Mouse (Mus musculus): Measurements from ENCODE around the gene Olfr1250. TPM values are rescaled to one million over a fixed set of nuclear protein-coding genes. Genes with fewer than 3 reads are reported as not detected.
"Not testable (repeated sequence)": the region's sequence is repeated elsewhere in the genome, so short reads cannot be mapped to it uniquely, and the experiment has no call there.

Olfr1250 gene
- not detected for total RNA-seq (2021)
- long read RNA-seq, experiment 1, result 0 reads
- long read RNA-seq, experiment 2, result 0 reads

GRCm38 (mm10) chr2:89661367-89661766, at the start of gene Olfr1250:
TSS of gene Olfr1250 (minus strand) at chr2:89661467.
- Histone ChIP-seq H3K27ac (no peak within 1 kb of the TSS), H3K4me3 (no peak within 1 kb of the TSS)
- TF ChIP-seq CTCF (IDR thresholded peaks at IDR 0.05), result no peak
- intact Hi-C loops (cut with DNase I), result loop anchor here (5.0 kb wide), 1 partner anchor 34 kb away; no protein-coding TSS in a partner anchor
- DNase-seq (ENCODE audit: extremely low spot score in 1 of 2, low spot score in 2 of 2), result no peak

- H3K4me3 ChIP-seq, result no peak overlapping the region
- no peak overlapping the region for H3K27ac ChIP-seq
- DNase-seq (ENCODE audit: extremely low spot score in 1 of 2, low spot score in 2 of 2), result no peak
- intact Hi-C loops (cut with DNase I), result no loop called here
- TF ChIP-seq CTCF (IDR thresholded peaks at IDR 0.05), result no peak
These were observed 30.7 kb upstream of the Olfr1250 start for GRCm38 (mm10) chr2:89691980-89692379.

DNA sequence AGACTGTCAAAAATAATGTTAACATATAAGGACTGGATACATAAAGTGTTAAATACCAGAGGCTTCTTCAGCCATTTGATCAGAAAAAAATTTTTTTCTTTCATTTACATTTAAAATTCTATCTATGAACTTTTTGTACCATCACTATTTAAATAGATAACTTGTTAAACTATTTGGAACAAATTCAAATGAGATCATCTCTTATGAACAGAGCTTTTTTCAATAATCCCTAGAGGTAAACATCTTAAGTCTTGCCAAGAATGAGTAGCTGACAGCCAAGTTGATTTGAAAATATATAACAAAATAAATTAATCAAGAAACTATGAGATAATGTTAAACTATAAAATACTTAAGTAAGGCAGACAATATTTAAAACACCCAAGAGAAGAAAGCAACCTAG, 10.6 kb upstream of the Olfr1250 start, which contains the start of gene Olfr1251:
TSS of gene Olfr1251 (minus strand) at position 101 of the 400 bp plus-strand sequence.
- H3K27ac ChIP-seq, result no peak within 1 kb of the TSS
- H3K4me3 ChIP-seq, result no peak within 1 kb of the TSS
- intact Hi-C loops (cut with DNase I), result no loop called here
- no peak for DNase-seq (ENCODE audit: extremely low spot score in 1 of 2, low spot score in 2 of 2)
- no peak for TF ChIP-seq CTCF (IDR thresholded peaks at IDR 0.05)

GRCm38 (mm10) chr2:89634883-89635282, 26.4 kb downstream of the Olfr1250 start, which contains the start of gene Olfr1249:
TSS of gene Olfr1249 (minus strand) at chr2:89634983.
- intact Hi-C loops (cut with DNase I), result no loop called here
- no peak for DNase-seq (ENCODE audit: extremely low spot score in 1 of 2, low spot score in 2 of 2)
- Histone ChIP-seq H3K4me3 (no peak within 1 kb of the TSS), H3K27ac (no peak within 1 kb of the TSS)
- no peak for TF ChIP-seq CTCF (IDR thresholded peaks at IDR 0.05)

DNA sequence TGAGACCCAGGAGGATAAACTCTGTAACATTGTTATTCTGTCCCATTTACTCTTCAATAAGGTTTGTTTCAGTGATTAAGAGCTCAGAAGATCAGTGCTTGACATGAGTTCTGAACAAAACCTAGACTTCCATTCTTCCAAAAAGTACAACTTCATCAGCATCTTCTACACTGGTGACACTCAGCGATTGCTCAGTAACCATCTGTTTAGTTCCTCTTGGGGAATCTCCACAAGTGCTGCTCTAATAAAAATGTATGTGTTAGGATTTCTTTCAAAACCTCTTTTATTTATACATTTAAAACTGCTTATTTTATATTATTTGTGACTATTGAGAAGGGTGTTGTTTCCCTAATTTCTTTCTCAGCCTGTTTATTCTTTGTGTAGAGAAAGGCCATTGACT, 43.1 kb downstream of the Olfr1250 start, which contains the start of gene Olfr1248:
TSS of gene Olfr1248 (minus strand) at position 101 of the 400 bp plus-strand sequence.
- intact Hi-C loops (cut with DNase I); H3K27ac ChIP-seq; DNase-seq (ENCODE audit: extremely low spot score in 1 of 2, low spot score in 2 of 2); H3K4me3 ChIP-seq: not testable (repeated sequence)

DNA sequence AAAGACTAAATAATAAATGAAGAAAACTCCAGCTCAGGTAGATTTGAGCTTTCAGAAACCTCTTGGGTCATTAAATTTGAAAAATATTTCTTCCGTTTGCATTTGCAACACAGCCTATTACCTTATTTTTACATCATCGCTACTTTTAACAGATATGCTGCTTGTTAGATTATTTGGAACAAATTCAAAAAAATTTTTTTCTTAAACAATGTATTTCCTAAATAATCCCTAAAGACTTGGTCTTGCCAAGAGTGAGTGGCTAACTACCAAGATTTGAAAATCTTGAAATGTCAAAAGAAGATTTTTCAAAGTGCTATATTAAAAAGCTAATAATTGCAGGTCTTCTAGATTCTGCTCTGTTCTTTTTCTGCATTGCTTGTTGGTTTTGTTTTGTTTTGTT, 47.2 kb downstream of the Olfr1250 start, which contains the start of gene Olfr1247:
TSS of gene Olfr1247 (minus strand) at position 101 of the 400 bp plus-strand sequence.
- no peak within 1 kb of the TSS for H3K4me3 ChIP-seq
- DNase-seq (ENCODE audit: extremely low spot score in 1 of 2, low spot score in 2 of 2), result no peak
- intact Hi-C loops (cut with DNase I), result no loop called here

More for the DNA sequence above, 47.2 kb downstream of the Olfr1250 start, which contains the start of gene Olfr1247:
- TF ChIP-seq CTCF (IDR thresholded peaks at IDR 0.05), result no peak
- no peak within 1 kb of the TSS for H3K27ac ChIP-seq

Other genes starting within 250 kb of the Olfr1250 start
- not detected for gene Olfr1239, start 241.1 kb downstream of the Olfr1250 start, total RNA-seq (2021)
- not detected for gene Olfr1240, start 218.5 kb downstream of the Olfr1250 start, total RNA-seq (2021)
- not detected for gene Olfr1241, start 174.3 kb downstream of the Olfr1250 start, total RNA-seq (2021)
- not detected for gene Olfr1242, start 163.1 kb downstream of the Olfr1250 start, total RNA-seq (2021)
- not detected for gene Olfr1243, start 130.0 kb downstream of the Olfr1250 start, total RNA-seq (2021)
- gene Olfr1245, start 83.0 kb downstream of the Olfr1250 start, total RNA-seq (2021), result not detected
- not detected for gene Olfr1246, start 68.3 kb downstream of the Olfr1250 start, total RNA-seq (2021)
- gene Olfr1247, start 47.3 kb downstream of the Olfr1250 start, total RNA-seq (2021), result under 1 TPM; 0.05 to 0.12 TPM
- not detected for gene Olfr1248, start 43.2 kb downstream of the Olfr1250 start, total RNA-seq (2021)
- not detected for gene Olfr1249, start 26.5 kb downstream of the Olfr1250 start, total RNA-seq (2021)
- gene Olfr1251, start 10.5 kb upstream of the Olfr1250 start, total RNA-seq (2021), result not detected
- gene Olfr1252, start 63.5 kb upstream of the Olfr1250 start, total RNA-seq (2021), result not detected
- gene Olfr1253, start 95.6 kb upstream of the Olfr1250 start, total RNA-seq (2021), result not detected
- not detected for gene Olfr1254, start 132.2 kb upstream of the Olfr1250 start, total RNA-seq (2021)
- gene Olfr1255, start 150.6 kb upstream of the Olfr1250 start, total RNA-seq (2021), result not detected
- gene Olfr1256, start 180.1 kb upstream of the Olfr1250 start, total RNA-seq (2021), result not detected
- gene Olfr48, start 186.7 kb upstream of the Olfr1250 start, total RNA-seq (2021), result not detected
- not detected for gene Olfr1257, start 217.0 kb upstream of the Olfr1250 start, total RNA-seq (2021)